Mouse (Mus musculus) cortical plate, adult 2 months (tissue): Measurements from ENCODE around the gene Zkscan16.

ENCODE experiments used
- CTCF ChIP-seq: fragments of 200-500 bp; IDR thresholded peaks from 2 replicates; pipeline ENCODE4 v1.5.1; 2011; ENCODE audit warnings: mild to moderate bottlenecking, control low read depth, low read length; ENCODE audit not compliant: insufficient read depth; ENCODE audit errors: extremely low read depth
- POLR2A ChIP-seq: fragments of 200-500 bp; IDR thresholded peaks from 2 replicates; pipeline ENCODE4 v1.6.1; 2011; ENCODE audit warnings: mild to moderate bottlenecking, low read length, control low read depth; ENCODE audit not compliant: insufficient read depth; ENCODE audit errors: extremely low read depth

DNA sequence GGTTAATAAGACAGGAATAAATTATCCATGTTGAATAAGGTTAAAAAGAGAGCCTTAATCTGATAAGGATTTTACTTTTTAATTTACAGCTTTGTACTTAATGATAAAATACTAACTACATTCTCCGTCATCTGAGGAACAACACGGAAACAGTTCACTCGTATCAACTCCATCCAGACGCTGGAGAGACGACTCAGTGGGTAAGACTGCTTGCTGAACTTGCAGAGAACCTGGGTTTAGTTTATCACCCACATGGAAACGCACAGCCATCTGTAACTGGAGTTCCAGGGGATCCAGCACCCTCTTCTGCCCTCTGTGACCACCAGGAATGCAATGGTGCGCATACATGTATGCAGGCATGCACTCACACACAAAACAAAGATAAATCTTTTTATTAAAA lies 49.0 kb upstream of the Zkscan16 start:
- TF ChIP-seq POLR2A (no peak), CTCF (no peak)
